Mouse (Mus musculus) heart, embryonic 14.5 days (tissue): ENCODE data around the gene Etv4. TPM values are rescaled to one million over a fixed set of nuclear protein-coding genes. Genes with fewer than 3 reads are reported as not detected.

Experiments
- ATAC-seq: fragments of 200-750 bp; cut with Nextera tagmentation; 2 replicates; pipeline ENCODE4 v1.8.0; 2017; ENCODE audit warnings: low read depth, moderate TSS enrichment; ENCODE audit not compliant: insufficient number of reproducible peaks, insufficient read depth, low FRiP score
- H3K27ac ChIP-seq, 2 experiments: fragments of 200-500 bp in 1 of 2; fragments of 300-500 bp in 1 of 2; sonication (generic) in 1 of 2; replicated peaks in 1 of 2; 2 replicates each; pipeline ENCODE4 v1.5.1; 2012 to 2014; ENCODE audit warnings: low read depth in 2 of 2, low read length in 2 of 2, control low read depth in 1 of 2, mild to moderate bottlenecking in 1 of 2, mixed read lengths in 1 of 2; ENCODE audit not compliant: control insufficient read depth in 1 of 2, insufficient read depth in 1 of 2
- H3K27me3 ChIP-seq: fragments of 300-500 bp; sonication (generic); 2 replicates; pipeline ENCODE4 v1.6.1; 2014; ENCODE audit warnings: mild to moderate bottlenecking, low read length, control low read depth; ENCODE audit not compliant: control insufficient read depth, insufficient read depth
- H3K36me3 ChIP-seq: fragments of 300-500 bp; sonication (generic); 2 replicates; pipeline ENCODE4 v1.6.1; 2014; ENCODE audit warnings: mild to moderate bottlenecking, control low read depth, low read length, mixed read lengths; ENCODE audit not compliant: control insufficient read depth, insufficient read depth
- H3K4me1 ChIP-seq, 2 experiments: fragments of 200-500 bp in 1 of 2; fragments of 300-500 bp in 1 of 2; sonication (generic) in 1 of 2; 2 replicates each; pipeline ENCODE4 v1.6.1; 2012 to 2014; ENCODE audit warnings: low read length in 2 of 2, control low read depth in 1 of 2, mixed read lengths in 1 of 2; ENCODE audit not compliant: control insufficient read depth in 2 of 2, insufficient read depth in 2 of 2
- H3K4me2 ChIP-seq: fragments of 300-500 bp; sonication (generic); 2 replicates; pipeline ENCODE4 v1.6.1; 2014; ENCODE audit warnings: mild to moderate bottlenecking, low read length
- H3K4me3 ChIP-seq, 2 experiments: fragments of 200-500 bp in 1 of 2; fragments of 300-500 bp in 1 of 2; sonication (generic) in 1 of 2; 2 replicates each; pipeline ENCODE4 v1.5.1; 2012 to 2014; ENCODE audit warnings: low read length in 2 of 2, mild to moderate bottlenecking in 2 of 2, control low read depth in 1 of 2, low read depth in 1 of 2, moderate library complexity in 1 of 2; ENCODE audit not compliant: control insufficient read depth in 1 of 2, insufficient read depth in 1 of 2
- H3K9ac ChIP-seq: fragments of 300-500 bp; sonication (generic); 2 replicates; pipeline ENCODE4 v1.6.1; 2014; ENCODE audit warnings: mild to moderate bottlenecking, low read length
- H3K9me3 ChIP-seq: fragments of 300-500 bp; sonication (generic); 2 replicates; pipeline ENCODE4 v1.6.1; 2016; ENCODE audit warnings: low read length, control low read depth; ENCODE audit not compliant: control insufficient read depth
- WGBS: fragments of 180-500 bp; shearing (Covaris S2); extraction: QIAGEN DNeasy Blood & Tissue Kit; methylation state at CpG from one replicate; pipeline ENCODE4 v1.1.7; 2014; 5-methylcytosine and 5-hydroxymethylcytosine counted together
- polyA plus RNA-seq: library from polyadenylated mRNA; unstranded; fragments of >200 nt; fragmentation: Nextera tagmentation; extraction: Ambion mirVana; gene quantifications from 2 replicates; pipeline ENCODE4 v1.2.1, GENCODE M21; 2014

Etv4 gene
- polyA plus RNA-seq, 1 experiment from 2014 or later, result 4.0 TPM

GRCm38 (mm10) chr11:101725043-101725442 is 60.1 kb downstream of the Etv4 start:
- Histone ChIP-seq H3K36me3 (no peaks in the 10 kb centered on the region), H3K9ac (no peak overlapping the region), H3K9me3 (no peaks in the 10 kb centered on the region), H3K4me2 (no peak overlapping the region), H3K4me3 (no peak overlapping the region), H3K4me1 (no peaks in the 10 kb centered on the region), H3K27ac (no peak overlapping the region), H3K27me3 (no peaks in the 10 kb centered on the region)
- 76% methylated on average over 8 of the region's 8 CpGs for WGBS
- ATAC-seq, result no peak

GRCm38 (mm10) chr11:101719986-101720520 is 65.1 kb downstream of the Etv4 start:
- no peak for ATAC-seq
- Histone ChIP-seq H3K27me3 (no peaks in the 10 kb centered on the region), H3K9me3 (no peaks in the 10 kb centered on the region), H3K4me2 (no peak overlapping the region), H3K4me3 (no peak overlapping the region), H3K9ac (no peak overlapping the region), H3K27ac (no peak overlapping the region), H3K36me3 (no peaks in the 10 kb centered on the region), H3K4me1 (peaks cover 0 to 2% of the 10 kb centered on the region in 2 experiments; a peak in 2 of 4 replicates)
- WGBS, result 75% methylated on average over 21 of the region's 21 CpGs

Other genes with a start within 250 kb of the Etv4 start
- 7.5 and 8.3 TPM in 2 replicates for gene Brca1, start 233.4 kb downstream of the Etv4 start, polyA plus RNA-seq
- gene Nbr1, start 233.2 kb downstream of the Etv4 start, polyA plus RNA-seq, result 62.6 and 70.0 TPM in 2 replicates
- 3.6 and 4.1 TPM in 2 replicates for gene Tmem106a, start 203.1 kb downstream of the Etv4 start, polyA plus RNA-seq
- gene Gm11634, start 186.1 kb downstream of the Etv4 start, polyA plus RNA-seq, result not detected in 2 replicates
- 42.4 and 48.4 TPM in 2 replicates for gene Rdm1, start 158.2 kb downstream of the Etv4 start, polyA plus RNA-seq
- gene Arl4d, start 119.8 kb downstream of the Etv4 start, polyA plus RNA-seq, result 6.2 and 6.7 TPM in 2 replicates
- 18.5 and 21.2 TPM in 2 replicates for gene Dhx8, start 52.5 kb downstream of the Etv4 start, polyA plus RNA-seq
- 13.8 and 13.9 TPM in 2 replicates for gene Meox1, start 109.0 kb upstream of the Etv4 start, polyA plus RNA-seq
- 0.12 and 0.55 TPM in 2 replicates for gene Sost, start 181.6 kb upstream of the Etv4 start, polyA plus RNA-seq
- not detected in 2 replicates for gene Cfap97d1, start 198.9 kb upstream of the Etv4 start, polyA plus RNA-seq
- gene Dusp3, start 201.6 kb upstream of the Etv4 start, polyA plus RNA-seq, result 56.4 and 58.9 TPM in 2 replicates
- gene Mpp3, start 243.1 kb upstream of the Etv4 start, polyA plus RNA-seq, result 2.9 and 3.3 TPM in 2 replicates